In the genomic region with DNA sequence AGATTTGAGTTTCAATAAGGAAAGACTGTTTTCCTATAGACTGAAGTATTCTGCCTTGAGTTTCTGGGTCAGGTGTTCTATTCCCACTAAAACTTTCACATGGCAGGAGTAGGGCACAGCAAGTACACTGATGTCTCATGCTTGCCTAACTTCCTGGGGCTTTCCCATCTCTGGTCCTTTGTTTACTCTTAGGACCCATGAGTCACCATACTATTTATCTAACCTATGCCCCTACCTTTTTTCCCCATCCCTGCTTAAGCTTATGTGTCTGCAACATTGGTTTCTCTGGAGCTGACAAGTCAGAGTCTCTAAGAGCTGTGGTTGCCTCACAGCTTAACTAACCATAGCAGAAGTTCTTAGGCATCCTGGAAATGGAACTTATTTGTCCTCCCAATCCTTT, we compare ENCODE assay signal across 36 mouse cellular contexts. TPM values are rescaled to one million over a fixed set of nuclear protein-coding genes. Genes with fewer than 3 reads are reported as not detected.
"Had no signal": no experiment of that assay in that cellular context is flagged by ENCODE, and none has a peak within 500 bp of the region (broad histone marks: within the 10 kb centered on the region; RNA-seq: fewer than 3 reads in every experiment).

No protein-coding gene starts in this region.

- H3K27me3 ChIP-seq: heart, embryonic 13.5 days; heart, embryonic 15.5 days; hindbrain, embryonic 13.5 days; hindbrain, embryonic 15.5 days; limb, embryonic 13.5 days; limb, embryonic 15.5 days had no signal

- H3K9ac ChIP-seq: heart, embryonic 13.5 days; heart, embryonic 15.5 days; hindbrain, embryonic 13.5 days; hindbrain, embryonic 15.5 days; limb, embryonic 13.5 days; limb, embryonic 15.5 days had no signal

- H3K4me3 ChIP-seq: heart, adult 2 months; heart, embryonic 13.5 days; heart, embryonic 15.5 days; hindbrain, embryonic 13.5 days; hindbrain, embryonic 15.5 days; layer of hippocampus, adult 2 months; limb, embryonic 13.5 days; limb, embryonic 15.5 days had no signal

- H3K36me3 ChIP-seq: heart, embryonic 13.5 days; heart, embryonic 15.5 days; hindbrain, embryonic 13.5 days; hindbrain, embryonic 15.5 days; limb, embryonic 13.5 days; limb, embryonic 15.5 days had no signal

- H3K27ac ChIP-seq: heart, adult 2 months; heart, embryonic 13.5 days; heart, embryonic 15.5 days; hindbrain, embryonic 13.5 days; hindbrain, embryonic 15.5 days; hindbrain, postnatal 0 days; layer of hippocampus, adult 2 months; limb, embryonic 13.5 days; limb, embryonic 15.5 days had no signal

- H3K4me2 ChIP-seq: heart, embryonic 11.5 days; heart, embryonic 13.5 days; heart, embryonic 15.5 days; hindbrain, embryonic 13.5 days; hindbrain, embryonic 15.5 days; limb, embryonic 13.5 days; limb, embryonic 15.5 days had no signal

- ATAC-seq: hindbrain, postnatal 0 days; intestine, embryonic 16.5 days had no signal

- DNase-seq: gastrocnemius, postnatal 14 days; gastrocnemius, postnatal 36 days; heart, adult 11 months; heart, adult 2 months; heart, postnatal 14 days; heart, postnatal 36 days; kidney, adult 11 months; kidney, adult 2 months; kidney, adult 9 months; kidney, postnatal 10 days; kidney, postnatal 25 days; kidney, postnatal 4 days; layer of hippocampus, postnatal 36 days; left cerebral cortex, postnatal 4 days had no signal

- H3K9me3 ChIP-seq: heart, embryonic 15.5 days; hindbrain, embryonic 15.5 days; limb, embryonic 15.5 days had no signal

- H3K4me1 ChIP-seq: heart, embryonic 13.5 days; heart, embryonic 15.5 days; hindbrain, embryonic 13.5 days; hindbrain, embryonic 15.5 days; limb, embryonic 13.5 days; limb, embryonic 15.5 days had no signal

RNA-seq across cellular contexts. Expression of a gene that starts 31.2 kb away (rescaled TPM):
- total RNA-seq: gastrocnemius, adult 8-10 months; gastrocnemius, postnatal 14 days; gastrocnemius, postnatal 36 days; heart, adult 2 months; heart, postnatal 14 days; heart, postnatal 36 days; hematopoietic stem cell, adult 5-6 weeks; hindbrain, postnatal 0 days; layer of hippocampus, adult 2 months; layer of hippocampus, postnatal 14 days; layer of hippocampus, postnatal 36 days; left cerebral cortex, adult 18-20 months; left cerebral cortex, postnatal 25 days had no signal
- polyA plus RNA-seq: frontal cortex, adult 2 months; gonadal fat pad, adult 2 months; heart, adult 2 months; heart, embryonic 11.5 days; heart, embryonic 13.5 days; heart, embryonic 15.5 days; heart, postnatal 0 days; hindbrain, embryonic 11.5 days; hindbrain, embryonic 13.5 days; hindbrain, embryonic 15.5 days; hindbrain, postnatal 0 days; intestine, embryonic 14.5 days; intestine, embryonic 16.5 days; kidney, adult 2 months; kidney, embryonic 16.5 days; limb, embryonic 11.5 days; limb, embryonic 13.5 days; limb, embryonic 15.5 days had no signal
